Mouse (Mus musculus) limb, embryonic 15.5 days (tissue): ENCODE measurements at regions not wholly inside any gene's neighbourhood (a gene's known extent, or its start where the extent isn't known, plus 50 kb on each side); places are given as distances from the start of the nearest gene placed in this dataset. TPM values are rescaled to one million over a fixed set of nuclear protein-coding genes. Genes with fewer than 3 reads are reported as not detected.

Experiments used
- ATAC-seq: fragments of 200-750 bp; cut with Nextera tagmentation; 2 replicates; pipeline ENCODE4 v1.8.0; 2017; ENCODE audit warnings: low read depth, moderate TSS enrichment; ENCODE audit not compliant: insufficient number of reproducible peaks, low FRiP score, low TSS enrichment
- H3K27ac ChIP-seq: fragments of 300-500 bp; sonication (generic); 2 replicates; pipeline ENCODE4 v1.5.1; 2015; ENCODE audit warnings: moderate library complexity, mild to moderate bottlenecking, inconsistent platforms
- H3K27me3 ChIP-seq: fragments of 300-500 bp; sonication (generic); 2 replicates; pipeline ENCODE4 v1.6.1; 2015; ENCODE audit warnings: inconsistent platforms
- H3K36me3 ChIP-seq: fragments of 300-500 bp; sonication (generic); 2 replicates; pipeline ENCODE4 v1.6.1; 2015; ENCODE audit warnings: inconsistent platforms
- H3K4me1 ChIP-seq: fragments of 300-500 bp; sonication (generic); 2 replicates; pipeline ENCODE4 v1.6.1; 2015; ENCODE audit warnings: inconsistent platforms
- H3K4me2 ChIP-seq: fragments of 300-500 bp; sonication (generic); 2 replicates; pipeline ENCODE4 v1.6.1; 2015; ENCODE audit warnings: mild to moderate bottlenecking, inconsistent platforms
- H3K4me3 ChIP-seq: fragments of 300-500 bp; sonication (generic); 2 replicates; pipeline ENCODE4 v1.5.1; 2015; ENCODE audit warnings: mild to moderate bottlenecking, inconsistent platforms
- H3K9ac ChIP-seq: fragments of 300-500 bp; sonication (generic); 2 replicates; pipeline ENCODE4 v1.6.1; 2015; ENCODE audit warnings: inconsistent platforms
- H3K9me3 ChIP-seq: fragments of 300-500 bp; sonication (generic); 2 replicates; pipeline ENCODE4 v1.6.1; 2016; ENCODE audit warnings: inconsistent platforms
- WGBS: fragments of 180-500 bp; shearing (Covaris S2); methylation state at CpG from one replicate; pipeline ENCODE4 v1.1.7; 2015; 5-methylcytosine and 5-hydroxymethylcytosine counted together
- microRNA-seq: library from miRNA; unstranded; fragments of <30 nt; microRNA quantifications from one replicate; pipeline ENCODE4, GENCODE M21; 2016

DNA sequence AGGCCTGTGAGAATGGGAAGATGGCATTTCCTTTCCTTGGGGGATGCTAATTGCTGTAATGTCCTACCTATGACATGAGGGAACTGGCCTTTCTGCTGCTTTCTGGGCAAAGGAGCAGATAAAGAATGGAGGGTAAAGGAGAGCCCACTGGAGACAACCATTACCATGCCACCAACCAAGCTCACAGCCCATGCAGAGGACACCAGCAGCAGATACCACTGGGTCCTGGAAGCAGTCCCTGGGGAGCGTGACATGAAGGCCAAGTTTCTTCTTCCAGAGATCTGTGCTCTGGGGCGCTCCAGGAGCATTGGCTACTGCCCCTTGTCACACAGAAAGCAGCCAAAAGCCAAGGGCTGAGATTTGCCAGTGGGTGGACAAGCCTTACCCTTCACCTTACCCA, 102.8 kb downstream of the 4931417E11Rik start:
- 92% methylated on average over 2 of the region's 2 CpGs for WGBS
- H3K4me2 ChIP-seq, result no peak overlapping the region
- no peaks in the 10 kb centered on the region for H3K9me3 ChIP-seq
- ATAC-seq, result no peak
- no peak overlapping the region for H3K4me3 ChIP-seq
- peaks cover 9% of the 10 kb centered on the region; the same call in 1 of the 2 replicates for H3K4me1 ChIP-seq
- H3K27ac ChIP-seq, result no peak overlapping the region
- H3K9ac ChIP-seq, result no peak overlapping the region
- peaks cover 10% of the 10 kb centered on the region; the same call in 1 of the 2 replicates for H3K27me3 ChIP-seq
- H3K36me3 ChIP-seq, result no peaks in the 10 kb centered on the region

GRCm38 (mm10) chr6:73365306-73365705, 104.2 kb downstream of the 4931417E11Rik start:
- no peaks in the 10 kb centered on the region for H3K9me3 ChIP-seq
- H3K27me3 ChIP-seq, result peaks cover 10% of the 10 kb centered on the region; the same call in 1 of the 2 replicates
- no peak overlapping the region for H3K4me2 ChIP-seq
- H3K4me1 ChIP-seq, result peaks cover 9% of the 10 kb centered on the region; the same call in 1 of the 2 replicates
- H3K9ac ChIP-seq, result no peak overlapping the region
- no peak overlapping the region for H3K4me3 ChIP-seq
- no peaks in the 10 kb centered on the region for H3K36me3 ChIP-seq
- 78% methylated on average over 9 of the region's 9 CpGs for WGBS
- no peak overlapping the region for H3K27ac ChIP-seq
- no peak for ATAC-seq

GRCm38 (mm10) chr6:73334995-73335394, 86.8 kb downstream of the Suclg1 start:
- WGBS, result 55% methylated on average over 6 of the region's 6 CpGs
- no peaks in the 10 kb centered on the region for H3K27me3 ChIP-seq
- no peaks in the 10 kb centered on the region for H3K4me1 ChIP-seq
- no peak overlapping the region for H3K4me3 ChIP-seq
- no peak overlapping the region for H3K4me2 ChIP-seq
- no peak overlapping the region for H3K27ac ChIP-seq
- H3K9ac ChIP-seq, result no peak overlapping the region
- no peaks in the 10 kb centered on the region for H3K9me3 ChIP-seq
- ATAC-seq, result no peak
- H3K36me3 ChIP-seq, result no peaks in the 10 kb centered on the region

- H3K9ac ChIP-seq, result no peak overlapping the region
- H3K36me3 ChIP-seq, result no peaks in the 10 kb centered on the region
- H3K9me3 ChIP-seq, result no peaks in the 10 kb centered on the region
- WGBS, result 79% methylated on average over 11 of the region's 11 CpGs
- no peaks in the 10 kb centered on the region for H3K4me1 ChIP-seq
- no peak overlapping the region for H3K4me2 ChIP-seq
- H3K4me3 ChIP-seq, result no peak overlapping the region
- ATAC-seq, result no peak
- no peaks in the 10 kb centered on the region for H3K27me3 ChIP-seq
- no peak overlapping the region for H3K27ac ChIP-seq
Measured at GRCm38 (mm10) chr6:73329666-73330065, 81.5 kb downstream of the Suclg1 start.

Small RNA genes in the stretch of these regions (microRNA-seq; reads per million reads assigned to microRNA genes)
- not detected for gene Gm24370
